In genomic region chr3:154402081-154402480, GRCm38 (mm10) we compare ENCODE assay signal across 20 mouse cellular contexts.
DNase-seq lines count a peak whose midpoint lies in the region; ATAC-seq lines count a peak whose summit lies in the region.
"Had no signal": no experiment of that assay in that cellular context is flagged by ENCODE, and none has a peak within 500 bp of the region (broad histone marks: within the 10 kb centered on the region; RNA-seq: fewer than 3 reads in every experiment).

No protein-coding gene starts in this region.

- DNase-seq in kidney, postnatal 10 days: no peak
- DNase-seq in ovary, postnatal 14 days (ENCODE audit: low spot score): peak; percentile 3
- no peak for DNase-seq in ovary, postnatal 10 days (ENCODE audit: low spot score)
- DNase-seq in fat pad, adult 2 months (ENCODE audit: extremely low read depth, low read depth, low spot score): peak; percentile 83
- peak; percentile 27 for DNase-seq in mesoderm, embryonic 11.5 days (ENCODE audit: low read depth, low spot score)
- no peak for DNase-seq in spleen, postnatal 10 days (ENCODE audit: low spot score in 2 of 2)
- no peak for DNase-seq in heart, postnatal 25 days (ENCODE audit: low spot score)
- DNase-seq: cerebellum, adult 9-10 months; heart, postnatal 14 days; right cerebral cortex, postnatal 14 days; spleen, adult 18-20 months had no signal

- 0 out of 2 replicates have a peak, but pooled peaks have one; percentile 46 for ATAC-seq in kidney, embryonic 15.5 days (replicated peaks; ENCODE audit: low FRiP score)
- ATAC-seq: forebrain, embryonic 15.5 days; midbrain, embryonic 13.5 days had no signal

- no peak overlapping the region for H3K4me3 ChIP-seq in kidney, embryonic 15.5 days (replicated peaks)
- H3K4me3 ChIP-seq: embryonic facial prominence, embryonic 12.5 days; forebrain, embryonic 15.5 days; hindbrain, embryonic 13.5 days; limb, embryonic 15.5 days; liver, embryonic 15.5 days; midbrain, embryonic 13.5 days; neural tube, embryonic 13.5 days had no signal

- H3K9ac ChIP-seq in kidney, embryonic 15.5 days: no peak overlapping the region
- H3K9ac ChIP-seq: embryonic facial prominence, embryonic 12.5 days; forebrain, embryonic 15.5 days; hindbrain, embryonic 13.5 days; limb, embryonic 15.5 days; liver, embryonic 15.5 days; midbrain, embryonic 13.5 days; neural tube, embryonic 13.5 days had no signal

- WGBS in kidney, embryonic 15.5 days: 19% methylated on average over 4 of the region's 4 CpGs

- intact Hi-C loops in heart, postnatal 25 days (cut with DNase I): no loop called here

- H3K4me1 ChIP-seq in kidney, embryonic 15.5 days: 0 out of 2 replicates have a peak, but pooled peaks cover 3% of the 10 kb centered on the region
- H3K4me1 ChIP-seq: forebrain, embryonic 15.5 days; hindbrain, embryonic 13.5 days; limb, embryonic 15.5 days; liver, embryonic 15.5 days; midbrain, embryonic 13.5 days; neural tube, embryonic 13.5 days had no signal

- H3K9me3 ChIP-seq in kidney, embryonic 15.5 days (replicated peaks): no peaks in the 10 kb centered on the region
- H3K9me3 ChIP-seq: embryonic facial prominence, embryonic 12.5 days; forebrain, embryonic 15.5 days; hindbrain, embryonic 13.5 days; limb, embryonic 15.5 days; liver, embryonic 15.5 days; midbrain, embryonic 13.5 days; neural tube, embryonic 13.5 days had no signal

- no peak overlapping the region for H3K27ac ChIP-seq in kidney, embryonic 15.5 days
- H3K27ac ChIP-seq: embryonic facial prominence, embryonic 12.5 days; forebrain, embryonic 15.5 days; hindbrain, embryonic 13.5 days; limb, embryonic 15.5 days; liver, embryonic 15.5 days; midbrain, embryonic 13.5 days; neural tube, embryonic 13.5 days had no signal

- H3K27me3 ChIP-seq in kidney, embryonic 15.5 days: no peaks in the 10 kb centered on the region; the same call in 1 of the 2 replicates
- H3K27me3 ChIP-seq: embryonic facial prominence, embryonic 12.5 days; forebrain, embryonic 15.5 days; hindbrain, embryonic 13.5 days; limb, embryonic 15.5 days; liver, embryonic 15.5 days; midbrain, embryonic 13.5 days; neural tube, embryonic 13.5 days had no signal

- H3K36me3 ChIP-seq in kidney, embryonic 15.5 days: no peaks in the 10 kb centered on the region
- H3K36me3 ChIP-seq: embryonic facial prominence, embryonic 12.5 days; forebrain, embryonic 15.5 days; hindbrain, embryonic 13.5 days; limb, embryonic 15.5 days; liver, embryonic 15.5 days; midbrain, embryonic 13.5 days; neural tube, embryonic 13.5 days had no signal

- H3K4me2 ChIP-seq in kidney, embryonic 15.5 days: no peak overlapping the region
- H3K4me2 ChIP-seq: embryonic facial prominence, embryonic 12.5 days; forebrain, embryonic 15.5 days; heart, embryonic 11.5 days; hindbrain, embryonic 13.5 days; limb, embryonic 15.5 days; liver, embryonic 15.5 days; midbrain, embryonic 13.5 days; neural tube, embryonic 13.5 days had no signal

Comparison
In these comparisons a context has a peak if more than half of its experiments do, and no peak if none do; other contexts are left out.
1. DNase-seq: peak in ovary, postnatal 14 days (single experiment), fat pad, adult 2 months (single experiment) and mesoderm, embryonic 11.5 days (single experiment); none in kidney, postnatal 10 days (single experiment), ovary, postnatal 10 days (single experiment), spleen, postnatal 10 days (0 of 2) and heart, postnatal 25 days (single experiment).